Mouse (Mus musculus): Measurements from ENCODE around the gene March9. TPM values are rescaled to one million over a fixed set of nuclear protein-coding genes. Genes with fewer than 3 reads are reported as not detected.

March9 gene
- total and polyA plus RNA-seq, 2 experiments from 2014 or later, result 0.14 to 0.65 TPM

DNA sequence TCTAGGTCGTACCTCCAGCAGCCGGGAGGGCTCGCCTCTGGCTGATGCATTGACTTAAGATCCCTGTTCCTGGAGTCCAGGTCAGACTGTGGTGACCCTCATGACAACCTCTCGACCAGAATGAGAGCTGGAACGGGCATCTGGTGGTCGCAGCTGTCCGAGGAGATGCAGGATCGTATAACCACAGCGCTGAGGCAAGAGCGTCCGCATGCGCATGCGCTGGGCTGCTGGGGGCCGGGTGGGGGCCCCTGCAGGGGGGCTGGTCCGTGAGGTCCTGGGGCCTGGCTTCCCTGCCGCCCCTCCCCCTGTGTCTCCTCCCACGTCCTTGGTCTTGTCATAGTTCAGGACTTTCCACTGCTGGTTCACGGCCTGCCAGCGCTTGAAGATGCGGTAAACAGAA lies 3.5 kb downstream of the March9 start:
- H3K27ac ChIP-seq (ENCODE audit: low read depth), result no peak overlapping the region
- no peak overlapping the region for H3K4me3 ChIP-seq (ENCODE audit: low read depth, low read length)
- no peaks in the 10 kb centered on the region for H3K9me3 ChIP-seq (replicated peaks; ENCODE audit: control insufficient read depth, low read length)
- no peaks in the 10 kb centered on the region for H3K4me1 ChIP-seq (ENCODE audit: control insufficient read depth, insufficient read depth)
- H3K36me3 ChIP-seq (replicated peaks; ENCODE audit: control insufficient read depth, insufficient read depth, low read length), result no peaks in the 10 kb centered on the region
- WGBS, result 80% methylated on average over 20 of the region's 20 CpGs
- DNase-seq (ENCODE audit: low spot score), result no peak
- no peak overlapping the region for H3K9ac ChIP-seq (replicated peaks; ENCODE audit: low read depth, low read length)
- no peak for ATAC-seq (ENCODE audit: insufficient read depth, low read depth)
- TF ChIP-seq EP300 (IDR thresholded peaks at IDR 0.05; ENCODE audit: low read depth) (no peak), CTCF (IDR thresholded peaks at IDR 0.05; ENCODE audit: low read depth) (no peak)
- no peak overlapping the region for H3K4me2 ChIP-seq (ENCODE audit: low read depth, low read length)
- peaks cover 24% of the 10 kb centered on the region for H3K27me3 ChIP-seq (ENCODE audit: control insufficient read depth, insufficient read depth, low read length)

DNA sequence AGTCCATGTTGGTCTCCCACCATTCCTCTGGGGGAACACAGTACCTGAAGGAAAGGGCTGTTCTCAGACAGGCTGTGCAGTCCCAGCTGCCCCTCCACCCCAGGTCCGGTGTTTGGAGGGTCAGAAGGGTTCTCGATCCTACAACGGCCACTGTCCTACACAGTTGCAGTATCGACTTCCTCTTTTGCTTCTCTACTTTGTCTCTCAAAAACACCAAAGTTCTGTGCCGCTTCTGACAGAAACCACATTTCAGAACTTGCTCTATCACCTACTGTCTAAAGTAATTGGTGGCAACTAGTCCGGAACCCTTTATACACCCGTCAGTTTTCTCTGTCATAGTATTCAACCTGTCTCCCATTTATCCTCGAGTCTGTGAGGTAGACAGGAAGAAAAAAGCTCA lies 4.6 kb downstream of the March9 start:
- H3K9ac ChIP-seq (replicated peaks; ENCODE audit: low read depth, low read length), result no peak overlapping the region
- H3K4me3 ChIP-seq (ENCODE audit: low read depth, low read length), result no peak overlapping the region
- no peak for ATAC-seq (ENCODE audit: insufficient read depth, low read depth)
- H3K4me1 ChIP-seq (ENCODE audit: control insufficient read depth, insufficient read depth), result no peaks in the 10 kb centered on the region
- H3K27me3 ChIP-seq (ENCODE audit: control insufficient read depth, insufficient read depth, low read length), result peaks cover 32% of the 10 kb centered on the region
- TF ChIP-seq EP300 (IDR thresholded peaks at IDR 0.05; ENCODE audit: low read depth) (no peak), CTCF (IDR thresholded peaks at IDR 0.05; ENCODE audit: low read depth) (no peak)
- no peaks in the 10 kb centered on the region for H3K36me3 ChIP-seq (replicated peaks; ENCODE audit: control insufficient read depth, insufficient read depth, low read length)
- H3K27ac ChIP-seq (ENCODE audit: low read depth), result no peak overlapping the region
- 75% methylated on average over 8 of the region's 8 CpGs for WGBS
- no peak overlapping the region for H3K4me2 ChIP-seq (ENCODE audit: low read depth, low read length)
- DNase-seq (ENCODE audit: low spot score), result no peak
- no peaks in the 10 kb centered on the region for H3K9me3 ChIP-seq (replicated peaks; ENCODE audit: control insufficient read depth, low read length)

DNA sequence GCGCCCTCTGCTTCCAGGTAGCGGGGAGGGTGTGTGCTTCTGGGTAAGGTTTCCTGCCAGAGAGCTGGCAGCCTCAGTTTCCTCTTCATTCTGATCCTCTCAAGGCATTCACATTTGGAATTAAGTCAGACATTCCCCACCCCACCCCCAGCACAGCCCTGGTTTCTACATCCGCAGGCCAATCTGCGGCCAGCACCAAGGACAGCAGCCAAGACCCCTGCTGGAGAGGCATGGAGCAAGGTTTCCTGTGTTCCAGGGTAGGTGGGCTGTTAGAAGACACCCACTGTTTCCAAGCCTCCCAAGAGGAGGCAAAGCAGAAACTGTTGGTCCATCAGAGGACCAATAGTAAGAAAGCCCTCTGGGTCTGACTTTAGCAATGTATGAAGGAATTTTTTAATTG lies 5.3 kb downstream of the March9 start:
- no peak for ATAC-seq (ENCODE audit: insufficient read depth, low read depth)

DNA sequence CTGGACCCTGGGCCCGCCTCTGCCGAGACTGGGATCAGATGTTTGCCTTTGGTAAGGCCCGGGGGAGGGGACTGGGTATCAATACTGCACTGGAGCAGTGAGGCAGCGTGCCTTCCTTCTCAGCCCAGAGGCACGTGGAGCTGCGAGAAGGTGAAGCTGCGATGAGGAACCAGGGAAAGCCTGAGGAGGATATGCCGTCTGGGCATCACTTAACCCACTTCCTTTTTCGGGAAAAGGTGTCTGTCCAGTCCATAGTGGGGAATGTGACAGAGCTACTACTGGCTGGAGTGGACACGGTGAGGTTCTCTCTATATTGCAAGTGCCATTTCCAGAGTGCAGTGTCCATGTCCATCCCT lies 9.9 kb downstream of the March9 start:
- H3K9ac ChIP-seq (replicated peaks; ENCODE audit: low read depth, low read length), result no peak overlapping the region
- DNase-seq (ENCODE audit: low spot score) (no peak), ATAC-seq (ENCODE audit: insufficient read depth, low read depth) (no peak)
- peaks cover under 1% of the 10 kb centered on the region; the same call in 1 of the 2 replicates for H3K36me3 ChIP-seq (replicated peaks; ENCODE audit: control insufficient read depth, insufficient read depth, low read length)
- no peaks in the 10 kb centered on the region for H3K4me1 ChIP-seq (ENCODE audit: control insufficient read depth, insufficient read depth)
- no peak overlapping the region for H3K4me2 ChIP-seq (ENCODE audit: low read depth, low read length)
- H3K4me3 ChIP-seq (ENCODE audit: low read depth, low read length), result peak overlapping the region; percentile 25; the same call in 1 of the 2 replicates
- no peaks in the 10 kb centered on the region for H3K9me3 ChIP-seq (replicated peaks; ENCODE audit: control insufficient read depth, low read length)
- TF ChIP-seq CTCF (IDR thresholded peaks at IDR 0.05; ENCODE audit: low read depth) (no peak), EP300 (IDR thresholded peaks at IDR 0.05; ENCODE audit: low read depth) (no peak)
- WGBS, result 18% methylated on average over 10 of the region's 10 CpGs
- H3K27ac ChIP-seq (ENCODE audit: low read depth), result no peak overlapping the region
- H3K27me3 ChIP-seq (ENCODE audit: control insufficient read depth, insufficient read depth, low read length), result peaks cover 46% of the 10 kb centered on the region

More for the DNA sequence above, 5.3 kb downstream of the March9 start:
- Histone ChIP-seq H3K27ac (ENCODE audit: low read depth) (no peak overlapping the region), H3K4me3 (ENCODE audit: low read depth, low read length) (no peak overlapping the region), H3K27me3 (ENCODE audit: control insufficient read depth, insufficient read depth, low read length) (peaks cover 32% of the 10 kb centered on the region), H3K4me2 (ENCODE audit: low read depth, low read length) (no peak overlapping the region), H3K36me3 (replicated peaks; ENCODE audit: control insufficient read depth, insufficient read depth, low read length) (no peaks in the 10 kb centered on the region), H3K9ac (replicated peaks; ENCODE audit: low read depth, low read length) (no peak overlapping the region), H3K9me3 (replicated peaks; ENCODE audit: control insufficient read depth, low read length) (no peaks in the 10 kb centered on the region), H3K4me1 (ENCODE audit: control insufficient read depth, insufficient read depth) (no peaks in the 10 kb centered on the region)
- TF ChIP-seq CTCF (IDR thresholded peaks at IDR 0.05; ENCODE audit: low read depth), result peak; percentile 6; the same call in 1 of the 2 replicates
- TF ChIP-seq EP300 (IDR thresholded peaks at IDR 0.05; ENCODE audit: low read depth), result no peak
- no peak for DNase-seq (ENCODE audit: low spot score)
- WGBS, result 48% methylated on average over 4 of the region's 4 CpGs

DNA sequence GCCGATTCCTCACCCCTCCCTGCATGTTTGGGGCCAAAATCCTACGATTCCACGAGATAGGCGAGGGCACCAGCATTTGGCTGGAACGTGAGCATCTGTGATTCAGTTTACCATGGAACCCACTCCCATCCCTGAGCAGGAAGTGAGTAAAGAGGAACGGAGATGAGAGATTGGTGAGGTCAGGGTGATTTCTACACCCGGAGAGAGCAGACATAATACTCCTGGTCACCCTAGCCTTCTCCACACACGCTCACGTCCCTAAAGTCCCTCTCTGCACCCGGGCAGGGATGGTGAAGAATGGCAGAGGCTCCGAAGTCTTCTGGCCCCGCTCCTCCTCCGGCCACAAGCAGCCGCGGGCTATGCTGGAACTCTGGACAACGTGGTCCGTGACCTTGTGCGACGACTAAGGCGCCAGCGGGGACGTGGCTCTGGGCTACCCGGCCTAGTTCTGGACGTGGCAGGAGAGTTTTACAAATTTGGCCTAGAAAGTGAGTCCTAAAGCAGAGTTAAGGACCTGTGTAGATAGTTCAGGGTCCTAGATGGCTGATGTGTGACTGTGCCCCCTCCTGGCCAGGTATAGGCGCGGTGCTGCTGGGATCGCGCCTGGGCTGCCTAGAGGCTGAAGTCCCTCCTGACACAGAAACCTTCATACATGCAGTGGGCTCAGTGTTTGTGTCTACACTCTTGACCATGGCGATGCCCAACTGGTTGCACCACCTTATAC lies 10.4 kb downstream of the March9 start:
- no peak for ATAC-seq (ENCODE audit: insufficient read depth, low read depth)

More for the DNA sequence above, 10.4 kb downstream of the March9 start:
- TF ChIP-seq EP300 (IDR thresholded peaks at IDR 0.05; ENCODE audit: low read depth) (no peak), CTCF (IDR thresholded peaks at IDR 0.05; ENCODE audit: low read depth) (no peak)
- Histone ChIP-seq H3K4me1 (ENCODE audit: control insufficient read depth, insufficient read depth) (no peaks in the 10 kb centered on the region), H3K9me3 (replicated peaks; ENCODE audit: control insufficient read depth, low read length) (no peaks in the 10 kb centered on the region), H3K4me2 (ENCODE audit: low read depth, low read length) (peak overlapping the region; percentile 33), H3K9ac (replicated peaks; ENCODE audit: low read depth, low read length) (no peak overlapping the region), H3K27me3 (ENCODE audit: control insufficient read depth, insufficient read depth, low read length) (peaks cover 46% of the 10 kb centered on the region), H3K36me3 (replicated peaks; ENCODE audit: control insufficient read depth, insufficient read depth, low read length) (peaks cover 6% of the 10 kb centered on the region; the same call in 1 of the 2 replicates), H3K4me3 (ENCODE audit: low read depth, low read length) (peak overlapping the region; percentile 25), H3K27ac (ENCODE audit: low read depth) (no peak overlapping the region)
- no peak for DNase-seq (ENCODE audit: low spot score)
- WGBS, result 5% methylated on average over 29 of the region's 29 CpGs

All from heart, postnatal 0 days (tissue).